Mouse (Mus musculus) urinary bladder, postnatal 36 days (tissue): ENCODE data around the gene Mecp2.
A peak's percentile ranks its signal among the peaks of the same experiment; 100 is the strongest.

Source experiments
- DNase-seq, 2 experiments: peaks; one replicate each; pipeline ENCODE4 v3.0.0; 2022; ENCODE audit warnings: low spot score in 2 of 2, mixed read lengths in 1 of 2

Gene Mecp2

DNA sequence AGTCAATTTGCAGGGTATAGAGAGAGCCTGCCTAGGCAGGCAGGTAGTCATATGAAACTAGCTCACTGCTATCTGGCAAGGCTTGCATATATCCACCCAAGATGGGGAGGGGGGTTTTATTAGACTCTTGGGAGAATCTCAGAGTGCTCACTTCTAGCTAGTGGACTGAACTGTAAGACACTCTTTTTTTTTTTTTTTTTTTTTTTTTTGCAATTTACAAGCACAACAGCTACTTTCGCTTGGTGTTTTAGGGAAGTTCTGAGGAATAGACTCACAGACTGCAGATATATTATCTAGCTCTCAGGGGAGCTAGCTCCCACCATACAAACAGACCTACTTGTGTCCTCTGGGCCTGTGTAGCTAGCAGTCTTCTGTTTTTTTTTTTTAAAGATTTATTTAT, 120.6 kb downstream of the Mecp2 start:
- DNase-seq, result no peak

- no peak for DNase-seq
Measured at GRCm38 (mm10) chrX:74008063-74008462, 127.1 kb downstream of the Mecp2 start.

- DNase-seq, result no peak
Measured at GRCm38 (mm10) chrX:74006401-74006800, 128.8 kb downstream of the Mecp2 start.

- DNase-seq, result no peak
Measured at GRCm38 (mm10) chrX:74003644-74004043, 131.5 kb downstream of the Mecp2 start.

DNA sequence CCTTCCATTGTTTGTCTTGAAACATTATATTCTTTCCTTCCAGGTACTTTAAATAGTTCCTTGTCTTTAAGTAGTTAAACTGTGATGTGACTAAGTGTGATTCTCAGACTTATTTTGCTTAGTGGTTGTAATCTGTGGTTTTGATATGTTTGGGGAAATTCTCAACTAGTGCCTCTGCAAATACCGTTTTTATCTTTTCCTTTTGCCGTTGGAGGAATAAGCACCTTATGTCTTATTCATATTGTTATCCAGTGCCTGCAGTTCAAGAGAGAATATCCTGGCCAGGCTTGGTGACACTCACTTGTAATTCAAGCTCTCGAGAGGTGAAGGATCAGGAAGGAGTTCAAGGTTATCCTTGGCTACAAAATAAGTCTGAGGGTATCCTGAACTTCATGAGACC, 134.1 kb downstream of the Mecp2 start:
- no peak for DNase-seq

DNA sequence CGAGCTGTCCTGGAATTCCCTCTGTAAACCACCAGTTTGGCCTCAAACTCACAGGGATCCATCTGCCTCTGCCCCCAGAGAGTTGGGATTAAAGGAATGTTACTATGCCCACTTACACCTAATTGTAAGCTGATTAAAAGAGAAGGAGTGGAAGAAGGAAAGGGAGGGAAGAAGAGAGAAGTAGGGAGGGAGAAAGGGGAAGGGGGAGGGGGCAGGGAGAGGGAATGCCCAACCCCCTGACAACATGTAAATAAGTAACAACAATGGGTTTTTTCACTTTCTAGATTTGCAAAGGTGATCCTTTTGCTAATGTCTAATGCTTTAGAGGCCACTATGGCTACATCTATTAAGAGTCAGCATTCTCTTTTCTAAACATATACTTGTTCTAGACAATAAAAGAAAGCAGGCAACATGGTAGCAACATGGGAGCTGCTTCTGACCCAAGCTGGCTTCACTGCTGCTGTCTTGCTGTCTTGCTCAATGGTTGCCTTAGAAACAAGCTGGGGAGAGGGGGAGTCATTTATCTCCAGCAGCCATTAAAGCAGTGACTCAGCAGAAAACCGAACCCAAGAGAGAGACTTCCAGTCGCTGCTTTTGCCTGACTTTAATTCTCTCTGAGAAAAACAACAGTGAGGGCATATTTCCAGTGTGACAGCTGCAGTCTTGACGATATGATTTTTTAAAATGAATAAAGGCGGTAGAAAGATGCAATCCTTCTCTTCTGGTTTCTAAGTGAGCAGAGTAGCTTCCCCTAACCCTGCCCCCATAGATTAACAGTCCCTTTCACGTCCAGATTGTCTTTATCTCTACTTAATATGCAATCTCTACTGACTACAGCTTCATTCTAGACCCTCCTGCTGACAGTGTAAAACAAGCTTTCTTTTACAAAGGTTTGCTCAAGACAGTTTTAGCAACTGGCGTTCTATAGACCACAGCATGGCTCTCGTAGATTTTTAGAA, 136.0 kb downstream of the Mecp2 start:
- DNase-seq, result peak in 1 of 2 experiments; percentile 9

- DNase-seq, result no peak
Measured at GRCm38 (mm10) chrX:73977783-73978182, 157.4 kb downstream of the Mecp2 start.
